Mouse (Mus musculus): ENCODE results near the gene Cst3.
A peak's percentile ranks its signal among the peaks of the same experiment; 100 is the strongest.

Gene Cst3

DNA sequence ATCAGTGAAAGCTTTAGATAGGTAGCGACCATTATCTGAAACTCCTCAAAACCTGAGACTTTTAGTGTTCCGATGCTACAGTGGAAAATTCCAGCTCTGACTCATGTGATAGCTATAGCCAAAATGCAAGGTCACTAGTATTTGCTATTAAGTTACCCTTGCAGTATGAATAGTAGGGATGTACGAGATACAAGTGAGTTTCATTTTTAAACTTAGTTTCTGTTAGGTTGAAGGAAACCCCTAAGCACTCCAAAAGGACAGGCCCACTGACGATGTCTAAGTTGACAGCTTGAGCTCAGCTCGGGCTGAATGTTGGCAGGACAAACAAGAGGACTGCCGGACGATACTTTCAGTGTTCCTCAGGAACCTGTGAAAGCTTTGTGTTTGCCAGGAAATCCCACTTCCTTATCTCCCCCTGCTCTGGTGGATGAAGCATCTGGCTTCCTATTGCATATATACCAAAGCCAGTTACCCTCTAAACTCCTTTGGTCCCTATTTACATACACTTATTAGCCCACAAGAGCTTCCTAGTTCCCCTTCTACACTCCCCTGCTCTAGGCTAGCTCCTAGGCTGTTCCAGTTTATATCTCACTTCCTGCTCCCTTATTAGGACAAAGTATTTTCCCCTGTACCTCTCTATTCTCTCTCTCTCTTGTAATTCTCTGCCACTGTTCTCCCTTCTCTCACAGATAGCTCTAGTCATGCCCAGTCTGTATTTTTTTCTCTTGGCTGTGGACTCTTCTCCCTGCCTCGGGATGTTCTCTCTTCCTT, 18.7 kb downstream of the Cst3 start:
- no peak for DNase-seq (ENCODE audit: low read depth, low spot score)

DNA sequence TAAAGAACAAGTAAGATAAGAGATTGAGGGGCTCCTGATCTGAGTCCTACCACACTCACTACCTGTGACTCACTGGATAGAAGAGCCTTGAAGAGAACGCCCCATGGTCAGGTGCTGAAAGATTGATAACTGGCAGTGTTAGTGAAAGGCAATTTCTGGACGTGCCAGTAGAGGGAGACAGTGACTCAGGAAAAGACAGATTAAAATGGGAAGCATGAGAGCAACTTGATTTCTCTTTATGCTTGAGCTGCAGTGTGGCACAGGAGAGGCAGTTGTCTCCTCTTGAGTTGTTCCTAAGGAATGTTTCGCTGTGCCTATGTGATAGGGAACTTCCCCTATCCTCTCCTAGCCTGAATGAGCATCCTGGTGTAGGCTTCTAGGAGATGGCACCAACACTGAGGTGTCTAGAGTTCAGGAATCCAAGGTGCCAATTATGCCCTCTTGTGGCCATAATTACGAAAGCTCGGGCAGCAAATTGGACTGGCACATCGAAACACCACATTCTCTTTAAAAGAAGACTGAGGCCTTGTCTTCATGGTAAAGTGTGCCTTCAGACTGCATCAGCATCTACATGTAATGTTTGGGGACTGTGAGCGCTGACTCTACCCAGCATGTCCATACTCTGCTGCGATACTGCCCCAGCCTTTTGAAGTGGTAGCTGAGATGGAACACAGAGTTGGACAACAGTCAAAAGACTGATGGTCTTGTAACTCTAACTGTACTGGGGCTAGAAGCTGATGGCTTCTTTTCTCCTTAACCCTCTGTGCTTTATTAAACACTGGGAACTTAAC, 24.2 kb downstream of the Cst3 start:
- DNase-seq (ENCODE audit: low read depth, low spot score): peak; percentile 58

DNA sequence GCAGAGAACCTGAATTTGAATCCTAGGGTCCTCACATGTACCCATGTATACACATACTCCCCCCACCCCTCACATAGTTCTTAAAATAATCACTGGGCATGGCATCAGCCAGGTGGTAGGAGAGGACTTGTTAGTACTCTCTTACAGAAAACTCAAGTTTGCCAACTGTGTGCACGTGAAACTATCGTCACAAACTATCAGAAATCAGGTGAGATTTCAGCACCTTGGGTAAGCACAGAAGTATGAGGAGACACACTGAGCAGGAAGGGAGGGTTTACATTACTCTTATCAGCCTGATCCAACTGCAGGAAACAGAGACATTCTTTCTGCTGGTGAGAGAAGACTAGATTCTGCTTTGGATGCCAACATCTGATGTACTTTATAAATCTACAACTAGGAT, 36.3 kb downstream of the Cst3 start:
- no peak for DNase-seq (ENCODE audit: low read depth, low spot score)

DNA sequence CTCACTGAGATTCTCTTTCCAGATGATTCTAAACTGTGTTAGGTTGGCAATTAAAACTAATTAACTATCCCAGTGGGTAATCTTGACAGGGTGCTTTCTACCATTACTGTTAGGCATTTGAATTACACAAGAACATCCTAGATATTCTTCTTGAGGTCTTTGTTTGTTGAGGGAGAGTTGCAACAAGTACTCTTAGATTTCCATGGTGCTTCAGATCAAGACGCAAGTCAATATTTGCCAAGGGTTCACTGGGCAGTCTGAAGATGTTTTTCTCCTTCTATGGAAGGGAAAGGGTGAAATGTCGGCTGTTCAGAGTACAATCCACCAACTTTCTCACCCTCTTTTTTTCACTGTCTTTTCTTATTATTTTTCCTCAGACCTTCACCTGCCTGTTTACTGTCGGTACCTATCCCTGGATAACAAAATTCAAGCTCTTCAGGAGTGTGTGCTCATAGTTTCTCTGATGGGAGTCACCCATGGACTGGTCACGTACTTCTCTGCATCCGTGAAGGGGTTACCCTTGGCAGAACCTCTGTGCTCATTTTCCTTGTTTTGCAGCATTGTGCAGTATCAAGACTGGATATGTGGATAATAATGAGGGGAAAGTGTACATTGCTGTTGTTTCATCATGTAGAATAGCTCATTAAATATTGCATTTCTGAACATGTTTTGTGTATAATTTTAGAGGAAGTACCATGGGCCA, 37.3 kb downstream of the Cst3 start:
- no peak for DNase-seq (ENCODE audit: low read depth, low spot score)

DNA sequence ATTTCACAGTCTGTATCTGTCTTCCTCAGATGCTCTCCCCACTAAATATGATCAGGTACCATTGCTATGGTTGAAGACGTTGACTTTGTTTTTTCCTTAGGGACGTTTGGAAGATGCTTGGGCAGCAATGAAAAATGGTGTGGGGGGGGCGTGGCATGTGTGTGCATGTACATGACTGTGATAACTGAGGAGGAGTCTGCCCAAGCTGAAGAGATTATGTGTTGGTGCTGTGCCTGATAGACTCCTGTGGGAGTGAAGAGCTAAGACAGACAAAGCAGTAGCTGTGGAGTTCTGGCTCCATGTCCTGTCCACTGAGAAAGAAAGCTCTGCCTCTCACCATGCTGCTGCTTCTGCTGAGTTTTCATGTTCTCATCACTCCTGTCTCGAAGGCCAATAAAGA, 40.6 kb downstream of the Cst3 start, which contains the start of gene Cst9:
Gene Cst9, plus strand, starts transcription at position 236 of the 400 bp plus-strand sequence.
- DNase-seq (ENCODE audit: low read depth, low spot score): no peak

GRCm38 (mm10) chr2:148825986-148826385, 49.5 kb downstream of the Cst3 start:
- DNase-seq (ENCODE audit: low read depth, low spot score): no peak

All from telencephalon, adult 2 months (tissue).